Mouse (Mus musculus): ENCODE data around the gene Gldc. TPM values are rescaled to one million over a fixed set of nuclear protein-coding genes. Genes with fewer than 3 reads are reported as not detected.

Gldc gene
- polyA plus RNA-seq, 1 experiment from 2014 or later = 1.3 TPM

DNA sequence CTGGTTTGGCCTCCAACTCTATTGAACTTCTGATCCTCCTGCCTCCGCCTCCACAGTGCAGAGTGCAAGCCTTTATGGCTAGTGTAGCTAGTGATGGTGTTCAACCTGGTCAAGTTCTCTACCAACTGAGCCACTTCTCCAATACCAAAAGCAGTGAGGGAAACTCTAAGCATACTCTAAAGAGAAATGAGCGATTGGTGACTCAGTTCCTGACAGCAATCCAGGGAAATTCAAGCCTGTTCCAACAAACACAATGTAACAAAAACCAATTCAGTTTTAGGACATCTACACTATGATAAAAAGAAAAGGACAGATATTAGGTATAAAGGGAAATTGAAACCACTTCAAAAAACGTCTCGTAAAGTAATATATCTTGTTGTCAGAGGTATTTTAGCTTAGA is 27.9 kb downstream of the Gldc start:
- Histone ChIP-seq H3K4me2 (ENCODE audit: low read depth, low read length) (no peak overlapping the region), H3K27ac (ENCODE audit: low read length) (no peak overlapping the region), H3K4me1 (ENCODE audit: control insufficient read depth, insufficient read depth, low read length) (no peaks in the 10 kb centered on the region), H3K9me3 (ENCODE audit: control insufficient read depth, low read length) (no peaks in the 10 kb centered on the region), H3K9ac (ENCODE audit: low read depth, low read length) (no peak overlapping the region), H3K36me3 (ENCODE audit: control insufficient read depth, insufficient read depth, low read length) (no peaks in the 10 kb centered on the region), H3K27me3 (replicated peaks; ENCODE audit: control insufficient read depth, insufficient read depth, low read length) (no peaks in the 10 kb centered on the region), H3K4me3 (ENCODE audit: low read length) (no peak overlapping the region)
- 86% methylated on average over 4 of the region's 4 CpGs for WGBS
- ATAC-seq = no peak

DNA sequence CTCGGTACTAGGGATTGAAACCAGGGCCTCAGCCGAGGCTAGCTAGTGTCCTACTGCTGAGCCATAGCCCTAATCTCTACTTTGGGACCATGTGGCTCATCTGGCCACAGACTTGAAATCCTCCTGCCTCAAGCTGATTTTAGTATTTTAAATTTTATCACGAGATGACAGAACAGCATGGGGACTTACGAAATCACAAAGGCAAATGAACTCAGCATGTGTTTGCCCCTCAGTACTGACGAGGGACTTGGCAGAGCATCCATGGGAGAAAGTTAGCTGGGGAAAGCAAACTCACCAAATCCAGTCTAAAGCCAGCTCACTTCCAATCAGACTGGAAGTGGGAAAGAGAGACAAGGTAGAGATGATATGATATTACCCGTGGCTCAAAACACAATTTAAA is 28.5 kb downstream of the Gldc start:
- H3K4me3 ChIP-seq (ENCODE audit: low read length) = no peak overlapping the region
- no peaks in the 10 kb centered on the region for H3K36me3 ChIP-seq (ENCODE audit: control insufficient read depth, insufficient read depth, low read length)
- no peak overlapping the region for H3K4me2 ChIP-seq (ENCODE audit: low read depth, low read length)
- no peaks in the 10 kb centered on the region for H3K27me3 ChIP-seq (replicated peaks; ENCODE audit: control insufficient read depth, insufficient read depth, low read length)
- ATAC-seq = no peak
- no peak overlapping the region for H3K27ac ChIP-seq (ENCODE audit: low read length)
- 79% methylated on average over 6 of the region's 6 CpGs for WGBS
- no peak overlapping the region for H3K9ac ChIP-seq (ENCODE audit: low read depth, low read length)
- H3K4me1 ChIP-seq (ENCODE audit: control insufficient read depth, insufficient read depth, low read length) = no peaks in the 10 kb centered on the region
- H3K9me3 ChIP-seq (ENCODE audit: control insufficient read depth, low read length) = no peaks in the 10 kb centered on the region

DNA sequence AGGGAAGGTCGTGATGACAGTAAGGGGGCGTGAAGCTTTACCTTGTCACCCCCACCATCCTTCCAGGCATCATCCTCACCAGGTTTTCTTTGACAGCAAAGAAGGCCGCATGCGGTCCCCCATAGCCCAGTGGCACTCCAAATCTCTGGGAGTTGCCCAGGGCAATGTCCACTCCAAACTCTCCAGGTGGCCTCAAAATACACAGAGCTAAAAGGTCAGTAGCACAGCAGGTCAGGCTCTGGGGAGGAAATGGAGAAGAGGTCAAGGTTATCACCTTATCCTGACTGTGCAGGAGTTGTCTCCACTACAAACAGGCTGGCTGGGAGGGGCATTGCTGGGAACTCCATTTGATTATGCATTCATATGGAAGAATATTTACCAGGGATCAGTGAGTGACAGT is 30.1 kb downstream of the Gldc start:
- H3K27ac ChIP-seq (ENCODE audit: low read length) = no peak overlapping the region
- H3K9ac ChIP-seq (ENCODE audit: low read depth, low read length) = no peak overlapping the region
- WGBS = 92% methylated on average over 4 of the region's 4 CpGs
- no peak overlapping the region for H3K4me2 ChIP-seq (ENCODE audit: low read depth, low read length)
- H3K9me3 ChIP-seq (ENCODE audit: control insufficient read depth, low read length) = no peaks in the 10 kb centered on the region
- H3K36me3 ChIP-seq (ENCODE audit: control insufficient read depth, insufficient read depth, low read length) = no peaks in the 10 kb centered on the region
- H3K4me3 ChIP-seq (ENCODE audit: low read length) = no peak overlapping the region
- no peaks in the 10 kb centered on the region for H3K27me3 ChIP-seq (replicated peaks; ENCODE audit: control insufficient read depth, insufficient read depth, low read length)
- ATAC-seq = no peak
- no peaks in the 10 kb centered on the region for H3K4me1 ChIP-seq (ENCODE audit: control insufficient read depth, insufficient read depth, low read length)

GRCm38 (mm10) chr19:30136308-30136707 is 38.9 kb downstream of the Gldc start:
- H3K27ac ChIP-seq (ENCODE audit: low read length) = no peak overlapping the region
- H3K9me3 ChIP-seq (ENCODE audit: control insufficient read depth, low read length) = no peaks in the 10 kb centered on the region
- no peak for ATAC-seq
- no peaks in the 10 kb centered on the region for H3K36me3 ChIP-seq (ENCODE audit: control insufficient read depth, insufficient read depth, low read length)
- H3K4me3 ChIP-seq (ENCODE audit: low read length) = no peak overlapping the region
- no peaks in the 10 kb centered on the region for H3K4me1 ChIP-seq (ENCODE audit: control insufficient read depth, insufficient read depth, low read length)
- no peak overlapping the region for H3K9ac ChIP-seq (ENCODE audit: low read depth, low read length)
- WGBS = 65% methylated on average over 1 of the region's 1 CpGs
- no peaks in the 10 kb centered on the region for H3K27me3 ChIP-seq (replicated peaks; ENCODE audit: control insufficient read depth, insufficient read depth, low read length)
- no peak overlapping the region for H3K4me2 ChIP-seq (ENCODE audit: low read depth, low read length)

DNA sequence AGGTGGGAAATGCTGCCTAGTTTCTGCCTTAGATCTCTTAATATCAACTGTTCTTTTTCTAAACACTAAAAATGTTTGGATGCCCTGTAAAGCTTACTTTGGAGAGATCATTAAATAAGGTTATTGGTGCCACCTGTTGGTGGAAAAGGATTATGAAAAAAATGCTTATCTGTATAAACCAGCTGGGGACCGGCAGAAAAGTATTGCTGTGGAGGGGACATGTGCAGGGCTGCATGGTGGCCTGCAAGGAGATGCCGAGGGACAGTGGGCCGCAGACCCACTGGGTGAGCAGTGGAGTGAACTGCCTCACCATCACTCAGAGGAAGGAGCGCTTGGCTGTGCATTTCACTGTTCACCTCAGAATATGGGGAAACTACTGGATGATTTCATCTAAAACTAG is 47.1 kb downstream of the Gldc start:
- Histone ChIP-seq H3K27me3 (replicated peaks; ENCODE audit: control insufficient read depth, insufficient read depth, low read length) (no peaks in the 10 kb centered on the region), H3K9me3 (ENCODE audit: control insufficient read depth, low read length) (no peaks in the 10 kb centered on the region), H3K27ac (ENCODE audit: low read length) (no peak overlapping the region), H3K4me1 (ENCODE audit: control insufficient read depth, insufficient read depth, low read length) (no peaks in the 10 kb centered on the region), H3K4me2 (ENCODE audit: low read depth, low read length) (no peak overlapping the region), H3K36me3 (ENCODE audit: control insufficient read depth, insufficient read depth, low read length) (no peaks in the 10 kb centered on the region), H3K4me3 (ENCODE audit: low read length) (no peak overlapping the region), H3K9ac (ENCODE audit: low read depth, low read length) (no peak overlapping the region)
- WGBS = 69% methylated on average over 4 of the region's 4 CpGs
- no peak for ATAC-seq

- ATAC-seq = no peak
- Histone ChIP-seq H3K27me3 (replicated peaks; ENCODE audit: control insufficient read depth, insufficient read depth, low read length) (no peaks in the 10 kb centered on the region), H3K4me3 (ENCODE audit: low read length) (no peak overlapping the region), H3K27ac (ENCODE audit: low read length) (no peak overlapping the region), H3K4me1 (ENCODE audit: control insufficient read depth, insufficient read depth, low read length) (no peaks in the 10 kb centered on the region), H3K9me3 (ENCODE audit: control insufficient read depth, low read length) (no peaks in the 10 kb centered on the region), H3K4me2 (ENCODE audit: low read depth, low read length) (no peak overlapping the region), H3K9ac (ENCODE audit: low read depth, low read length) (no peak overlapping the region), H3K36me3 (ENCODE audit: control insufficient read depth, insufficient read depth, low read length) (no peaks in the 10 kb centered on the region)
- 82% methylated on average over 7 of the region's 7 CpGs for WGBS
These were observed 49.6 kb downstream of the Gldc start for GRCm38 (mm10) chr19:30125670-30126059.

GRCm38 (mm10) chr19:30124999-30125669 is 50.1 kb downstream of the Gldc start:
- H3K9me3 ChIP-seq (ENCODE audit: control insufficient read depth, low read length) = no peaks in the 10 kb centered on the region
- H3K9ac ChIP-seq (ENCODE audit: low read depth, low read length) = no peak overlapping the region
- no peak overlapping the region for H3K27ac ChIP-seq (ENCODE audit: low read length)
- H3K4me2 ChIP-seq (ENCODE audit: low read depth, low read length) = no peak overlapping the region
- no peaks in the 10 kb centered on the region for H3K4me1 ChIP-seq (ENCODE audit: control insufficient read depth, insufficient read depth, low read length)
- H3K4me3 ChIP-seq (ENCODE audit: low read length) = no peak overlapping the region
- H3K36me3 ChIP-seq (ENCODE audit: control insufficient read depth, insufficient read depth, low read length) = no peaks in the 10 kb centered on the region
- ATAC-seq = peak; percentile 76
- H3K27me3 ChIP-seq (replicated peaks; ENCODE audit: control insufficient read depth, insufficient read depth, low read length) = no peaks in the 10 kb centered on the region
- 52% methylated on average over 7 of the region's 7 CpGs for whole genome bisulfite sequencing

DNA sequence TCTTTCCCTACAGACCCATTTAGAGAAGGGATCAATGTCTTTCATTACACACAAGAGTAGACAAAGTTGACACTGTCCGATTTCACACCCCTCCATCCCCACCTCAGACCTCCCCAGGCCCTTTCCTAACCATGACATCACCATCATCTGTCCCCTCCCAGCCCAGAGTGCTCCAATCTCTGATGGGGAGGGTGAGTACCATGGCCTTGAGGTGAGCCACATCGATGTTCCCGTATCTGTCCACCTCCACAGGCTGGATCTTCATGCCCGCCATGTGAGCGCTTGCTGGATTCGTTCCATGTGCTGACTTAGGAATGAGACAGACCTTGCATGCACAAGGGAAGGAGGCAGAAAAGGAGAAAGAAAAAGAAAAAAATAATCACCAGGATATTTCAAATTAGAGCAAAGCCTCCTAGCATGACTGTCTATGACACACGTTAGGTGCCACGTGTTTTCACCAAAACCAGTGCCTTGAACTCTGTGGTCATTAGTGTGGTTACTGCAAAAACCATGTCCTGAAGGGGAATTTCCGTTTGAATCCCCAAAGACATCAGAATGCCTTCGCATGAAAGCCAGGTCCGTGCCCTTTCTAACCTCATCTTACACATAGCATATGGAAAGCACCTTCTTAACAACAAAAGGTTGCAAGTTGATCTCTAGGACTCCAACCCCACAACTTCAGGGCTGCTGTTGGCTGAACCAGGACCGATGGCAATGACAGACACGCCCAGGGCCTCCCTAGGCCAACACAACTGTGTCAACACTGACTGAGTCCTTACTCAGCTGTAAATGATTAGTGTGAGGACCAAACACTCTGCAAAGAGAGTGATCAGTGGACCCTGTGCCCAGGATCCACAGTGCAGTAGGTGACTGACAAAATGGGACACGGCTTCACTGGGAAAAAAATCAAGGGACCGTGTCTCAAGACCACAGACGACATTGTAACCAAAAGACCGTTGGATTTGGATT is 56.6 kb downstream of the Gldc start:
- no peak overlapping the region for H3K4me2 ChIP-seq (ENCODE audit: low read depth, low read length)
- H3K9me3 ChIP-seq (ENCODE audit: control insufficient read depth, low read length) = no peaks in the 10 kb centered on the region
- no peak overlapping the region for H3K9ac ChIP-seq (ENCODE audit: low read depth, low read length)
- H3K27me3 ChIP-seq (replicated peaks; ENCODE audit: control insufficient read depth, insufficient read depth, low read length) = no peaks in the 10 kb centered on the region
- H3K4me1 ChIP-seq (ENCODE audit: control insufficient read depth, insufficient read depth, low read length) = peaks cover 3% of the 10 kb centered on the region
- H3K27ac ChIP-seq (ENCODE audit: low read length) = no peak overlapping the region
- 74% methylated on average over 17 of the region's 17 CpGs for WGBS
- peak; percentile 89 for ATAC-seq
- H3K36me3 ChIP-seq (ENCODE audit: control insufficient read depth, insufficient read depth, low read length) = no peaks in the 10 kb centered on the region
- no peak overlapping the region for H3K4me3 ChIP-seq (ENCODE audit: low read length)

GRCm38 (mm10) chr19:30117775-30118174 is 57.5 kb downstream of the Gldc start:
- Histone ChIP-seq H3K9ac (ENCODE audit: low read depth, low read length) (no peak overlapping the region), H3K27ac (ENCODE audit: low read length) (no peak overlapping the region), H3K4me3 (ENCODE audit: low read length) (no peak overlapping the region), H3K4me1 (ENCODE audit: control insufficient read depth, insufficient read depth, low read length) (peaks cover 3% of the 10 kb centered on the region), H3K36me3 (ENCODE audit: control insufficient read depth, insufficient read depth, low read length) (no peaks in the 10 kb centered on the region), H3K9me3 (ENCODE audit: control insufficient read depth, low read length) (no peaks in the 10 kb centered on the region), H3K27me3 (replicated peaks; ENCODE audit: control insufficient read depth, insufficient read depth, low read length) (no peaks in the 10 kb centered on the region), H3K4me2 (ENCODE audit: low read depth, low read length) (no peak overlapping the region)
- ATAC-seq = no peak
- 68% methylated on average over 9 of the region's 9 CpGs for whole genome bisulfite sequencing
